Mouse (Mus musculus) MEL (cell line): ENCODE results near the gene E130308A19Rik.

ENCODE experiments used
- CTCF ChIP-seq, 3 experiments: IDR thresholded peaks in 2 of 3; conservative IDR thresholded peaks in 1 of 3; 2 replicates each; pipeline ENCODE4 v1.5.1; 2011 to 2012; ENCODE audit warnings: low read length in 3 of 3, low read depth in 2 of 3, mild to moderate bottlenecking in 2 of 3, improper control_type of control experiment in 1 of 3, inconsistent platforms in 1 of 3, mixed read lengths in 1 of 3, moderate library complexity in 1 of 3; ENCODE audit not compliant: control insufficient read depth in 1 of 3, insufficient read depth in 1 of 3, poor library complexity in 1 of 3, severe bottlenecking in 1 of 3
- EP300 ChIP-seq, 2 experiments: IDR thresholded peaks; 2 replicates each; pipeline ENCODE4 v1.6.1; 2011; ENCODE audit warnings: improper control_type of control experiment in 2 of 2, low read length in 2 of 2, low read depth in 1 of 2, mild to moderate bottlenecking in 1 of 2
- GATA1 ChIP-seq: IDR thresholded peaks from 2 replicates; pipeline ENCODE4 v1.6.1; 2011; ENCODE audit warnings: low read depth, low read length, improper control_type of control experiment
- JUND ChIP-seq: IDR thresholded peaks from 2 replicates; pipeline ENCODE4 v1.6.1; 2011; ENCODE audit warnings: low read depth, mild to moderate bottlenecking, improper control_type of control experiment, low read length
- POLR2A ChIP-seq, 2 experiments: IDR thresholded peaks; 2 replicates each; pipeline ENCODE4 v1.6.1; 2011 to 2012; ENCODE audit warnings: low read length in 2 of 2, mild to moderate bottlenecking in 2 of 2, control low read depth in 1 of 2, improper control_type of control experiment in 1 of 2, low read depth in 1 of 2, moderate library complexity in 1 of 2; ENCODE audit not compliant: control insufficient read depth in 1 of 2, insufficient read depth in 1 of 2, poor library complexity in 1 of 2
- RAD21 ChIP-seq: IDR thresholded peaks from 2 replicates; pipeline ENCODE4 v1.6.1; 2011; ENCODE audit warnings: mild to moderate bottlenecking, low read depth, low read length, improper control_type of control experiment
- USF1 ChIP-seq: IDR thresholded peaks from 2 replicates; pipeline ENCODE4 v1.6.1; 2014; ENCODE audit warnings: low read depth, mild to moderate bottlenecking, inconsistent platforms, low read length, improper control_type of control experiment, moderate library complexity
- ZKSCAN1 ChIP-seq: IDR thresholded peaks from 2 replicates; pipeline ENCODE4 v1.6.1; 2012; ENCODE audit warnings: low read depth, mild to moderate bottlenecking, inconsistent platforms, low read length, improper control_type of control experiment, moderate library complexity
- ZMIZ1 ChIP-seq: IDR thresholded peaks from 2 replicates; pipeline ENCODE4 v1.6.1; 2012; ENCODE audit warnings: low read depth, mild to moderate bottlenecking, inconsistent platforms, low read length, improper control_type of control experiment, moderate library complexity

- no peak for TF ChIP-seq RAD21
- TF ChIP-seq POLR2A (IDR thresholded peaks at IDR 0.05; ENCODE audit: control insufficient read depth in 1 of 2, insufficient read depth in 1 of 2, low read depth in 1 of 2, low read length in 2 of 2, poor library complexity in 1 of 2) = no peak
- no peak for TF ChIP-seq USF1
- no peak for TF ChIP-seq GATA1
- TF ChIP-seq JUND = no peak
- TF ChIP-seq ZKSCAN1 = no peak
- TF ChIP-seq EP300 (IDR thresholded peaks at IDR 0.05; ENCODE audit: low read depth in 1 of 2, low read length in 2 of 2) = no peak
- TF ChIP-seq CTCF (IDR thresholded peaks at IDR 0.05 in 2 of 3, conservative IDR thresholded peaks at IDR 0.05 in 1 of 3; ENCODE audit: control insufficient read depth in 1 of 3, insufficient read depth in 1 of 3, low read depth in 2 of 3, low read length in 3 of 3, poor library complexity in 1 of 3, severe bottlenecking in 1 of 3) = no peak
- TF ChIP-seq ZMIZ1 = no peak
Observed at GRCm38 (mm10) chr4:59642657-59643056, 16.6 kb downstream of the E130308A19Rik start.
